Mouse (Mus musculus) layer of hippocampus, postnatal 10 days (tissue): ENCODE results near the gene St7. TPM values are rescaled to one million over a fixed set of nuclear protein-coding genes. Genes with fewer than 3 reads are reported as not detected.

Experiments used
- total RNA-seq, 2 experiments: library from RNA; stranded (reverse); gene quantifications; 2 replicates each; pipeline ENCODE4 v1.2.3; 2021

The St7 gene
- total RNA-seq, 2 experiments from 2014 or later, result 42.6 to 44.5 TPM

Other genes starting within 250 kb of the St7 start
- gene Met, start 229.1 kb upstream of the St7 start, total RNA-seq, result 10 to 100 TPM; 15.4 to 16.8 TPM
- gene Capza2, start 56.7 kb upstream of the St7 start, total RNA-seq, result 100 to 1,000 TPM; 255 to 273 TPM